Mouse (Mus musculus) stomach, embryonic 15.5 days (tissue): ENCODE results near the gene Fam227a. TPM values are rescaled to one million over a fixed set of nuclear protein-coding genes. Genes with fewer than 3 reads are reported as not detected.

Experiments
- microRNA-seq: library from miRNA; unstranded; fragments of <30 nt; microRNA quantifications from one replicate; pipeline ENCODE4, GENCODE M21; 2016
- polyA plus RNA-seq: library from polyadenylated mRNA; unstranded; fragments of >200 nt; fragmentation: Nextera tagmentation; extraction: Ambion mirVana; gene quantifications from 2 replicates; pipeline ENCODE4 v1.2.1, GENCODE M21; 2015

The Fam227a gene
- polyA plus RNA-seq, 1 experiment from 2014 or later = 1.4 TPM

Small RNA genes lying within 50 kb of the gene (microRNA-seq; reads per million reads assigned to microRNA genes)
- not detected for gene Gm27903

Other genes with a start within 250 kb of the Fam227a start
- 63.7 and 66.0 TPM in 2 replicates for gene Csnk1e, start 203.4 kb downstream of the Fam227a start, polyA plus RNA-seq
- 0.05 TPM in 1 of 2 replicates, not detected in the other for gene Kcnj4, start 153.7 kb downstream of the Fam227a start, polyA plus RNA-seq
- gene Kdelr3, start 142.5 kb downstream of the Fam227a start, polyA plus RNA-seq = 96.2 and 98.2 TPM in 2 replicates
- 48.5 and 51.4 TPM in 2 replicates for gene Ddx17, start 112.2 kb downstream of the Fam227a start, polyA plus RNA-seq
- 2.8 TPM in 2 replicates for gene Dmc1, start 53.8 kb downstream of the Fam227a start, polyA plus RNA-seq
- 41.4 and 42.2 TPM in 2 replicates for gene Cby1, start 243 bp upstream of the Fam227a start, polyA plus RNA-seq
- 227 and 254 TPM in 2 replicates for gene Tomm22, start 11.9 kb upstream of the Fam227a start, polyA plus RNA-seq
- gene Josd1, start 29.0 kb upstream of the Fam227a start, polyA plus RNA-seq = 21.2 and 22.0 TPM in 2 replicates
- gene Gtpbp1, start 31.9 kb upstream of the Fam227a start, polyA plus RNA-seq = 28.2 and 29.3 TPM in 2 replicates
- 4.9 and 5.1 TPM in 2 replicates for gene Sun2, start 83.6 kb upstream of the Fam227a start, polyA plus RNA-seq
- gene Dnal4, start 118.9 kb upstream of the Fam227a start, polyA plus RNA-seq = 44.4 and 50.4 TPM in 2 replicates
- gene Nptxr, start 145.8 kb upstream of the Fam227a start, polyA plus RNA-seq = 4.5 and 4.8 TPM in 2 replicates
- not detected in 2 replicates for gene Npcd, start 175.3 kb upstream of the Fam227a start, polyA plus RNA-seq
- 62.6 and 68.0 TPM in 2 replicates for gene Cbx6, start 175.7 kb upstream of the Fam227a start, polyA plus RNA-seq
- 22.4 and 26.5 TPM in 2 replicates for gene Apobec3, start 232.7 kb upstream of the Fam227a start, polyA plus RNA-seq